Mouse (Mus musculus) embryonic facial prominence, embryonic 10.5 days (tissue): ENCODE measurements at regions not wholly inside any gene's neighbourhood (a gene's known extent, or its start where the extent isn't known, plus 50 kb on each side); places are given as distances from the start of the nearest gene placed in this dataset.
A peak's percentile ranks its signal among the peaks of the same experiment; 100 is the strongest.
"Not testable (repeated sequence)": the region's sequence is repeated elsewhere in the genome, so short reads cannot be mapped to it uniquely, and the experiment has no call there.

Source experiments
- DNase-seq: peaks from one replicate; pipeline ENCODE4 v3.0.0-alpha.2; 2017; ENCODE audit warnings: low spot score
- H3K27ac ChIP-seq: fragments of 300-500 bp; sonication (generic); replicated peaks from 2 replicates; pipeline ENCODE4 v1.5.1; 2016; ENCODE audit warnings: mild to moderate bottlenecking
- H3K27me3 ChIP-seq: fragments of 300-500 bp; sonication (generic); replicated peaks from 2 replicates; pipeline ENCODE4 v1.6.1; 2016; ENCODE audit warnings: low read depth, mild to moderate bottlenecking; ENCODE audit not compliant: poor library complexity, severe bottlenecking
- H3K36me3 ChIP-seq: fragments of 300-500 bp; sonication (generic); replicated peaks from 2 replicates; pipeline ENCODE4 v1.6.1; 2016; ENCODE audit warnings: mild to moderate bottlenecking, moderate library complexity
- H3K4me1 ChIP-seq: fragments of 300-500 bp; sonication (generic); 2 replicates; pipeline ENCODE4 v1.6.1; 2016
- H3K4me3 ChIP-seq: fragments of 300-500 bp; sonication (generic); 2 replicates; pipeline ENCODE4 v1.5.1; 2016; ENCODE audit warnings: mild to moderate bottlenecking, moderate library complexity
- H3K9me3 ChIP-seq: fragments of 300-500 bp; sonication (generic); 2 replicates; pipeline ENCODE4 v1.6.1; 2016; ENCODE audit warnings: mild to moderate bottlenecking
- WGBS: fragments of 180-500 bp; shearing (Covaris S2); methylation state at CpG from one replicate; pipeline ENCODE4 v1.1.7; 2016; 5-methylcytosine and 5-hydroxymethylcytosine counted together

- no peak overlapping the region for H3K27ac ChIP-seq
- H3K9me3 ChIP-seq: peaks cover 3% of the 10 kb centered on the region
- DNase-seq: no peak
- no peaks in the 10 kb centered on the region for H3K4me1 ChIP-seq
- 79% methylated on average over 7 of the region's 7 CpGs for WGBS
- no peak overlapping the region for H3K4me3 ChIP-seq
- no peaks in the 10 kb centered on the region for H3K27me3 ChIP-seq
- H3K36me3 ChIP-seq: no peaks in the 10 kb centered on the region
Measured at GRCm38 (mm10) chr1:88790674-88791073, 88.7 kb upstream of the Arl4c start.

- peaks cover 20% of the 10 kb centered on the region for H3K4me1 ChIP-seq
- H3K27ac ChIP-seq: no peak overlapping the region
- 86% methylated on average over 10 of the region's 10 CpGs for WGBS
- H3K4me3 ChIP-seq: no peak overlapping the region
- DNase-seq: no peak
- no peaks in the 10 kb centered on the region for H3K9me3 ChIP-seq
- H3K27me3 ChIP-seq: no peaks in the 10 kb centered on the region
- no peaks in the 10 kb centered on the region for H3K36me3 ChIP-seq
Measured at GRCm38 (mm10) chr1:88794926-88795325, 92.9 kb upstream of the Arl4c start.

- no peak for DNase-seq
- H3K27ac ChIP-seq: no peak overlapping the region
- 76% methylated on average over 14 of the region's 14 CpGs for WGBS
Measured at GRCm38 (mm10) chr1:88798473-88798872, 96.5 kb upstream of the Arl4c start.

GRCm38 (mm10) chr1:88798874-88799273 is 96.9 kb upstream of the Arl4c start:
- no peak for DNase-seq
- 56% methylated on average over 8 of the region's 8 CpGs for WGBS
- Histone ChIP-seq H3K9me3 (0 out of 2 replicates have a peak, but pooled peaks cover 8% of the 10 kb centered on the region), H3K27ac (no peak overlapping the region; the same call in 1 of the 2 replicates), H3K27me3 (no peaks in the 10 kb centered on the region), H3K4me1 (peaks cover 34% of the 10 kb centered on the region), H3K36me3 (no peaks in the 10 kb centered on the region), H3K4me3 (no peak overlapping the region)

More at GRCm38 (mm10) chr1:88798473-88798872, 96.5 kb upstream of the Arl4c start:
- Histone ChIP-seq H3K4me1 (peaks cover 34% of the 10 kb centered on the region), H3K9me3 (0 out of 2 replicates have a peak, but pooled peaks cover 8% of the 10 kb centered on the region), H3K4me3 (no peak overlapping the region), H3K36me3 (no peaks in the 10 kb centered on the region), H3K27me3 (no peaks in the 10 kb centered on the region)

- no peak overlapping the region for H3K4me3 ChIP-seq
- no peaks in the 10 kb centered on the region for H3K36me3 ChIP-seq
- WGBS: 46% methylated on average over 7 of the region's 7 CpGs
- H3K27me3 ChIP-seq: no peaks in the 10 kb centered on the region
- H3K27ac ChIP-seq: peak overlapping the region; percentile 60; the same call in 1 of the 2 replicates
- 0 out of 2 replicates have a peak, but pooled peaks cover 8% of the 10 kb centered on the region for H3K9me3 ChIP-seq
- H3K4me1 ChIP-seq: peaks cover 34% of the 10 kb centered on the region
- DNase-seq: peak; percentile 30
Measured at GRCm38 (mm10) chr1:88799343-88799742, 97.3 kb upstream of the Arl4c start.

GRCm38 (mm10) chr1:88799789-88800188 is 97.8 kb upstream of the Arl4c start:
- H3K27me3 ChIP-seq: no peaks in the 10 kb centered on the region
- 46% methylated on average over 8 of the region's 8 CpGs for WGBS
- H3K27ac ChIP-seq: peak overlapping the region; percentile 60; the same call in 1 of the 2 replicates
- 0 out of 2 replicates have a peak, but pooled peaks cover 8% of the 10 kb centered on the region for H3K9me3 ChIP-seq
- no peak overlapping the region for H3K4me3 ChIP-seq
- DNase-seq: no peak
- H3K4me1 ChIP-seq: peaks cover 34% of the 10 kb centered on the region
- no peaks in the 10 kb centered on the region for H3K36me3 ChIP-seq

- no peak for DNase-seq
- 0 out of 2 replicates have a peak, but pooled peaks cover 8% of the 10 kb centered on the region for H3K9me3 ChIP-seq
- no peaks in the 10 kb centered on the region for H3K27me3 ChIP-seq
- no peaks in the 10 kb centered on the region for H3K36me3 ChIP-seq
- no peak overlapping the region for H3K4me3 ChIP-seq
- WGBS: 36% methylated on average over 5 of the region's 5 CpGs
- no peak overlapping the region for H3K27ac ChIP-seq
- peaks cover 34% of the 10 kb centered on the region for H3K4me1 ChIP-seq
Measured at GRCm38 (mm10) chr1:88800411-88800810, 98.4 kb upstream of the Arl4c start.

GRCm38 (mm10) chr1:88801151-88801550 is 99.1 kb upstream of the Arl4c start:
- not testable (repeated sequence) for H3K9me3 ChIP-seq, DNase-seq, H3K27ac ChIP-seq, H3K27me3 ChIP-seq, H3K4me3 ChIP-seq, H3K36me3 ChIP-seq
- H3K4me1 ChIP-seq: peaks cover 34% of the 10 kb centered on the region

- peak; percentile 42 for DNase-seq
Measured at GRCm38 (mm10) chr1:88806960-88807359, 104.9 kb upstream of the Arl4c start.

GRCm38 (mm10) chr1:88807901-88808300 is 105.9 kb upstream of the Arl4c start:
- Histone ChIP-seq H3K9me3 (0 out of 2 replicates have a peak, but pooled peaks cover 4% of the 10 kb centered on the region), H3K4me3 (no peak overlapping the region), H3K27me3 (no peaks in the 10 kb centered on the region), H3K4me1 (peaks cover 8% of the 10 kb centered on the region), H3K36me3 (no peaks in the 10 kb centered on the region), H3K27ac (no peak overlapping the region)
- WGBS: 88% methylated on average over 6 of the region's 6 CpGs
- DNase-seq: no peak

More at GRCm38 (mm10) chr1:88806960-88807359, 104.9 kb upstream of the Arl4c start:
- WGBS: 58% methylated on average over 6 of the region's 6 CpGs
- Histone ChIP-seq H3K4me1 (peaks cover 8% of the 10 kb centered on the region), H3K4me3 (no peak overlapping the region), H3K36me3 (no peaks in the 10 kb centered on the region), H3K27ac (no peak overlapping the region), H3K9me3 (0 out of 2 replicates have a peak, but pooled peaks cover 8% of the 10 kb centered on the region), H3K27me3 (no peaks in the 10 kb centered on the region)

- Histone ChIP-seq H3K27me3 (no peaks in the 10 kb centered on the region), H3K9me3 (no peaks in the 10 kb centered on the region), H3K27ac (no peak overlapping the region), H3K36me3 (no peaks in the 10 kb centered on the region), H3K4me3 (no peak overlapping the region), H3K4me1 (peaks cover 12% of the 10 kb centered on the region)
- 56% methylated on average over 3 of the region's 3 CpGs for WGBS
- DNase-seq: no peak
Measured at GRCm38 (mm10) chr1:88808508-88808907, 106.5 kb upstream of the Arl4c start.

- no peak overlapping the region for H3K4me3 ChIP-seq
- no peaks in the 10 kb centered on the region for H3K27me3 ChIP-seq
- WGBS: 50% methylated on average over 2 of the region's 2 CpGs
- no peaks in the 10 kb centered on the region for H3K36me3 ChIP-seq
- DNase-seq: no peak
- H3K27ac ChIP-seq: no peak overlapping the region
- H3K9me3 ChIP-seq: no peaks in the 10 kb centered on the region
- H3K4me1 ChIP-seq: peaks cover 12% of the 10 kb centered on the region
Measured at GRCm38 (mm10) chr1:88809756-88810155, 107.7 kb upstream of the Arl4c start.

- no peak for DNase-seq
- Histone ChIP-seq H3K27me3 (no peaks in the 10 kb centered on the region), H3K9me3 (no peaks in the 10 kb centered on the region), H3K27ac (no peak overlapping the region), H3K4me1 (peaks cover 12% of the 10 kb centered on the region), H3K4me3 (no peak overlapping the region), H3K36me3 (no peaks in the 10 kb centered on the region)
- 53% methylated on average over 7 of the region's 7 CpGs for WGBS
Measured at GRCm38 (mm10) chr1:88813200-88813599, 111.2 kb upstream of the Arl4c start.
